Mouse (Mus musculus): ENCODE data around the gene Scgb1c1. TPM values are rescaled to one million over a fixed set of nuclear protein-coding genes. Genes with fewer than 3 reads are reported as not detected.

The Scgb1c1 gene
- polyA plus RNA-seq, 1 experiment from 2014 or later: not detected

DNA sequence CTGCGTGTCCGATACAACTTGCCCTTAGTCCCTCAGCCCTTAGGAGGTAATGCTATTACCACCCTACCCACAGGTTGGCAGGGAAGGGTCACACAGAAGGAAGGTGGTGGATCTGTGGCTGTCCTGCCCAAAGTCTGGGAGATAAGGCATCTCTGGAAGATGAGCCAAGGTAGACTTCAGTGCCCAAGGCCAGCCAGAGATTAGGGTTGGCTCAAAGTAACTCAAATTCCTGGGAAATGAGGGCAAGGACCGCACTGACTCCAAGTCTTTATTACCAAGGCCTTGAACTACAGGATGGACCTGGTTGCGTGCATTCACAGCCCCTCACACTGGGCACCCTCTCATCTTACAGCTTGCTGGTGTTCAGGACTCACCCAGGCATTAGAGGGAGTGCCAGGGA, 6.6 kb downstream of the Scgb1c1 start:
- Histone ChIP-seq H3K36me3 (ENCODE audit: control insufficient read depth, insufficient read depth, low read length) (peaks cover 14% of the 10 kb centered on the region), H3K27me3 (ENCODE audit: control insufficient read depth, insufficient read depth, low read length) (no peaks in the 10 kb centered on the region), H3K9me3 (replicated peaks; ENCODE audit: control insufficient read depth, low read length) (no peaks in the 10 kb centered on the region), H3K4me3 (replicated peaks; ENCODE audit: low read length) (no peak overlapping the region), H3K9ac (ENCODE audit: low read length) (no peak overlapping the region), H3K4me2 (ENCODE audit: low read depth, low read length) (no peak overlapping the region), H3K4me1 (ENCODE audit: control insufficient read depth, insufficient read depth, low read length) (peaks cover 11% of the 10 kb centered on the region), H3K27ac (ENCODE audit: low read length) (no peak overlapping the region)
- 90% methylated on average over 4 of the region's 4 CpGs for WGBS
- ATAC-seq (ENCODE audit: insufficient read depth, low FRiP score): no peak

GRCm38 (mm10) chr7:140853386-140853785, 8.0 kb downstream of the Scgb1c1 start:
- no peaks in the 10 kb centered on the region for H3K27me3 ChIP-seq (ENCODE audit: control insufficient read depth, insufficient read depth, low read length)
- WGBS: 84% methylated on average over 9 of the region's 9 CpGs
- ATAC-seq (ENCODE audit: insufficient read depth, low FRiP score): no peak
- no peaks in the 10 kb centered on the region for H3K9me3 ChIP-seq (replicated peaks; ENCODE audit: control insufficient read depth, low read length)
- no peak overlapping the region for H3K4me3 ChIP-seq (replicated peaks; ENCODE audit: low read length)
- no peak overlapping the region for H3K4me2 ChIP-seq (ENCODE audit: low read depth, low read length)
- peaks cover 18% of the 10 kb centered on the region for H3K4me1 ChIP-seq (ENCODE audit: control insufficient read depth, insufficient read depth, low read length)
- no peak overlapping the region for H3K9ac ChIP-seq (ENCODE audit: low read length)
- H3K36me3 ChIP-seq (ENCODE audit: control insufficient read depth, insufficient read depth, low read length): peaks cover 14% of the 10 kb centered on the region
- H3K27ac ChIP-seq (ENCODE audit: low read length): no peak overlapping the region

DNA sequence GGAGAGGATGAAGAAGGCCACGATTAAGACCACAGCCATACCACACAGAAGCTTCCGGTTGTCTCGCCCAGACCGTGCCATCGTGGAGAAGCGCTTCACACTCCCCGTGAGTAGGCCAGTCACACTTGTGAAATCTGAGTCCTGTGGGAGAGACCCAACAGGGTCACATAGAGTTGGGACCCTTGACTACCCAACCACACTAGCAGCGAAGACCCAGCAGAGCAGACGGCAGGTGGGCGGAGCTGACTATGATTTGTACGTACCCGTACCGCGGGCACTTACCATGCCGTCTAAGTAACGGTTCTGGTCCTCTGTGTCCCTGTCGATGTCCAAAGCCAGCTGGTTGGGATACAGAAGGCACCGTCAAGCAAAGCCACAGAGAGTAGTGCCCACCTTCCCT, 9.1 kb downstream of the Scgb1c1 start:
- H3K27ac ChIP-seq (ENCODE audit: low read length): no peak overlapping the region
- H3K27me3 ChIP-seq (ENCODE audit: control insufficient read depth, insufficient read depth, low read length): no peaks in the 10 kb centered on the region
- WGBS: 93% methylated on average over 18 of the region's 18 CpGs
- peaks cover 24% of the 10 kb centered on the region for H3K4me1 ChIP-seq (ENCODE audit: control insufficient read depth, insufficient read depth, low read length)
- H3K36me3 ChIP-seq (ENCODE audit: control insufficient read depth, insufficient read depth, low read length): peaks cover 16% of the 10 kb centered on the region
- H3K4me3 ChIP-seq (replicated peaks; ENCODE audit: low read length): no peak overlapping the region
- ATAC-seq (ENCODE audit: insufficient read depth, low FRiP score): no peak
- H3K4me2 ChIP-seq (ENCODE audit: low read depth, low read length): no peak overlapping the region
- H3K9me3 ChIP-seq (replicated peaks; ENCODE audit: control insufficient read depth, low read length): no peaks in the 10 kb centered on the region
- H3K9ac ChIP-seq (ENCODE audit: low read length): no peak overlapping the region

DNA sequence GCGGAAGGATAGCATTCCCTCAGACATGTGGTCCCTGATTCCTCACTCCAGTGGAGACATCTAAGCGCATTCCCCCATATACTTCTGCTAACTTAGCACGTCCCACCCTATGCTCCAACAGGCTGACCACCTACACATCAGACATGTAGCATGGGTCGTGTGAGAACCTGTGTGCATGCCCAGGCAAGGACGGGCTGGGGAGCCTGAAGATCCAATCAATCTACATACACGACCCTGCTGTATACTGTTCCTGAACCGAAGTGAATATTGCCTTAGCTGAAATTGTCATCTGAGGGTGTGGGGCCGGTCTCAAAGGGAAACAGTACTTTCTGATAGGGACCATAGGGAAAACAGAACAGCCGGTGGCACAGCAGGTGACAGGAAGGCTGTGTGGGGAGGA, 9.8 kb downstream of the Scgb1c1 start:
- Histone ChIP-seq H3K4me2 (ENCODE audit: low read depth, low read length) (peak overlapping the region; percentile 98), H3K9me3 (replicated peaks; ENCODE audit: control insufficient read depth, low read length) (no peaks in the 10 kb centered on the region), H3K36me3 (ENCODE audit: control insufficient read depth, insufficient read depth, low read length) (peaks cover 19% of the 10 kb centered on the region), H3K27ac (ENCODE audit: low read length) (peak overlapping the region; percentile 97; the same call in 1 of the 2 replicates), H3K4me1 (ENCODE audit: control insufficient read depth, insufficient read depth, low read length) (peaks cover 24% of the 10 kb centered on the region), H3K4me3 (replicated peaks; ENCODE audit: low read length) (peak overlapping the region; percentile 95), H3K9ac (ENCODE audit: low read length) (peak overlapping the region; percentile 95), H3K27me3 (ENCODE audit: control insufficient read depth, insufficient read depth, low read length) (no peaks in the 10 kb centered on the region)
- 68% methylated on average over 9 of the region's 9 CpGs for WGBS
- no peak for ATAC-seq (ENCODE audit: insufficient read depth, low FRiP score)

GRCm38 (mm10) chr7:140855860-140856784, 10.8 kb downstream of the Scgb1c1 start, which contains the start of gene Gm45785:
Gene Gm45785, minus strand, starts transcription at chr7:140856331.
- H3K4me1 ChIP-seq (ENCODE audit: control insufficient read depth, insufficient read depth, low read length): peaks cover 24% of the 10 kb centered on the region
- peaks cover 21% of the 10 kb centered on the region for H3K36me3 ChIP-seq (ENCODE audit: control insufficient read depth, insufficient read depth, low read length)
- H3K4me3 ChIP-seq (replicated peaks; ENCODE audit: low read length): peak within 1 kb of the TSS; percentile 95
- H3K9ac ChIP-seq (ENCODE audit: low read length): peak within 1 kb of the TSS; percentile 95
- H3K27ac ChIP-seq (ENCODE audit: low read length): peak within 1 kb of the TSS; percentile 97
- peak within 1 kb of the TSS; percentile 98 for H3K4me2 ChIP-seq (ENCODE audit: low read depth, low read length)
- H3K27me3 ChIP-seq (ENCODE audit: control insufficient read depth, insufficient read depth, low read length): no peaks in the 10 kb centered on the region
- no peaks in the 10 kb centered on the region for H3K9me3 ChIP-seq (replicated peaks; ENCODE audit: control insufficient read depth, low read length)
- under 1% methylated on average over 51 of the region's 51 CpGs for WGBS
- ATAC-seq (ENCODE audit: insufficient read depth, low FRiP score): peak; percentile 80

DNA sequence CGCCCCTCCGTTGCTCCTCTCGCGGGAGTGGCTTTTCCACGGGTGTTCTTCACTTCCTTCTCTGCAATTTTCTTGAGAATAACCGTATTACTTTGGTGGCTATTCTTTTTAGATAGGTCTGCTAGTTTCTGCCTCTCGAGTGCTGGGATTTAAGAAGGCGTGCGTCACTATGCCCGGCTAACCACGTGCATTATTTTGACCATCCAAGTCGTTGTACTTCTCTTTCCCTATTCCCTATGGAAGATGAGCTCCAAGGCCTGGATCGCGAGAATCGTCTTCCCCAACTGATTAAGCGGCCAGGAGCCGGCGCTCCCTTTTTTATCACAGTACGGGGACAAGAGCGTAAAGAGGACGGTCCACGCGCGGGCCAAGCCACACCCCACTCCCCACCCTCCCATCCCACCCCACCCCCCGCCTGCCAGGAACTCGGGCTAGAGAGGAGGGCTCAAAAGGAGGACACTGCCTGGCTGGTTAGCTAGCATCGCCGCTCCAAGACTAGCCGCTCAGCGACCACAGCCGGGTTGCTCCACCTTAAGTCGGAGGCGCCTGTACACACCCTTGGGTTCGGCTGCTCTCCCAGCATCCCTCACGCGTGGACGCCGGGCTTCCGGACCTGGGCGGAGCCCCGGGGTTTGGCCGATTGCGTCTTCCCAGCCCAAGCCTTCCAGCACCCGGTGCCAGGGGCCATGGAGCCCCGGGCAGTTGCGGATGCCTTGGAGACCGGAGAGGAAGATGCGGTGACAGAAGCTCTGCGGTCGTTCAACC, 11.6 kb downstream of the Scgb1c1 start, which contains the start of gene Ric8a:
TSS of gene Ric8a (plus strand) at position 173 of the 765 bp plus-strand sequence.
- WGBS: 0% methylated on average over 49 of the region's 50 CpGs
- peaks cover 23% of the 10 kb centered on the region for H3K36me3 ChIP-seq (ENCODE audit: control insufficient read depth, insufficient read depth, low read length)

DNA sequence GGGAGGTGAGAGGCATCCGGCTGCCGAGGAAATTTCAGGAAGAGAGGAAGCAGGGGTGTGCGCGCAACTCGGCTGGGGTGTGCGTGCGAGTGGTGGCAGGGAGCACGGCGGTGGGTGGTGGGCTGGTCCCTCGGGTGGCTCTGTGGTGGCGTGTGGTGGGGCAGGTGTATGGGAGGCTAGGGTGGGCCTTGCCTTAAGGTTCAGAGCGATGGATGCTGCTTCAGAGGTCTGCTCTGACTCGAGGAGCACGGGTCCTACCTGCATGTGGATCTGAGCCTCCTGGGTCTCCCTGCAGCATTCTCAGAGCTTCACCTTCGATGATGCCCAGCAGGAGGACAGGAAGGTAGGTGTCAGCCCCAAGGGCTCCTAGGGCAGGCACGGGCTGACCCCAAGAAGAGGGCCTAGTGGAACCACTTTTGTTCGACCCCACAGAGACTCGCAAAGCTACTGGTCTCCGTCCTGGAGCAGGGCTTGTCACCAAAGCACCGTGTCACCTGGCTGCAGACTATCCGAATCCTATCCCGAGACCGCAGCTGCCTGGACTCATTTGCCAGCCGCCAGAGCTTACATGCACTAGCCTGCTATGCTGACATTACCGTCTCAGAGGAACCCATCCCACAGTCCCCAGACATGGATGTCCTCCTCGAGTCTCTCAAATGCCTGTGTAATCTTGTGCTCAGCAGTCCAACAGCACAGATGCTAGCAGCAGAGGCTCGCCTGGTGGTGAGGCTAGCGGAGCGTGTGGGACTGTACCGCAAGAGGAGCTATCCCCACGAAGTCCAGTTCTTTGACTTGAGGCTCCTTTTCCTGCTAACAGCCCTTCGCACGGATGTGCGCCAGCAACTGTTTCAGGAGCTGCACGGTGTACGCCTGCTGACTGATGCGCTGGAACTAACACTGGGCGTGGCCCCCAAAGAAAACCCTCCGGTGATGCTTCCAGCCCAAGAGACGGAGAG, 12.5 kb downstream of the Scgb1c1 start, which contains the start of gene Bet1l:
TSS of gene Bet1l (minus strand) at position 28 of the 956 bp plus-strand sequence.
- H3K4me1 ChIP-seq (ENCODE audit: control insufficient read depth, insufficient read depth, low read length): peaks cover 24% of the 10 kb centered on the region
- H3K27ac ChIP-seq (ENCODE audit: low read length): peak within 1 kb of the TSS; percentile 97
- H3K9me3 ChIP-seq (replicated peaks; ENCODE audit: control insufficient read depth, low read length): no peaks in the 10 kb centered on the region
- H3K9ac ChIP-seq (ENCODE audit: low read length): peak within 1 kb of the TSS; percentile 95
- peaks cover 26% of the 10 kb centered on the region for H3K36me3 ChIP-seq (ENCODE audit: control insufficient read depth, insufficient read depth, low read length)
- H3K27me3 ChIP-seq (ENCODE audit: control insufficient read depth, insufficient read depth, low read length): no peaks in the 10 kb centered on the region
- H3K4me3 ChIP-seq (replicated peaks; ENCODE audit: low read length): peak within 1 kb of the TSS; percentile 95
- 32% methylated on average over 40 of the region's 40 CpGs for WGBS
- peak; percentile 31; the same call in 1 of the 2 replicates for ATAC-seq (ENCODE audit: insufficient read depth, low FRiP score)
- peak within 1 kb of the TSS; percentile 98 for H3K4me2 ChIP-seq (ENCODE audit: low read depth, low read length)

More for the DNA sequence above, 11.6 kb downstream of the Scgb1c1 start, which contains the start of gene Ric8a:
- Histone ChIP-seq H3K27me3 (ENCODE audit: control insufficient read depth, insufficient read depth, low read length) (no peaks in the 10 kb centered on the region), H3K27ac (ENCODE audit: low read length) (peak within 1 kb of the TSS; percentile 97), H3K9ac (ENCODE audit: low read length) (peak within 1 kb of the TSS; percentile 95), H3K4me1 (ENCODE audit: control insufficient read depth, insufficient read depth, low read length) (peaks cover 24% of the 10 kb centered on the region), H3K4me2 (ENCODE audit: low read depth, low read length) (peak within 1 kb of the TSS; percentile 98), H3K9me3 (replicated peaks; ENCODE audit: control insufficient read depth, low read length) (no peaks in the 10 kb centered on the region), H3K4me3 (replicated peaks; ENCODE audit: low read length) (peak within 1 kb of the TSS; percentile 95)
- peak; percentile 86 for ATAC-seq (ENCODE audit: insufficient read depth, low FRiP score)

DNA sequence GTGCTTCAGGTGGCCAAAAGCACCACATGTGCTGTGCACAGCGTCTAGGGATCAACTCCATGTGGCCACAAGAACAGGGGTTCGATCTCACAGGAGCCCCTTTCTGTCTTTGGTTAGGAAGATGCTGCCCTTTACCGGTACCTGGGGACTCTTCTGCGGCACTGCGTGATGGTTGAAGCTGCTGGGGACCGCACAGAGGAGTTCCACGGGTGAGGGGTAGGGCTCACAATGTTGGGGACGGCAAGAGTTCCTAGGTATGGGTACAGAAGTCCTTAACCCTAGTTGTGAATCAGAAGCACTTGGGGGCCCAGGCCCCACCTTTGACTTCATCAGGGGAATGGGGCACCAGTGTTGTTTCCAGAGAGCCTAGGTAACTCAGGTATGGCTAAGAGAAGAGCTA, 13.4 kb downstream of the Scgb1c1 start:
- H3K9ac ChIP-seq (ENCODE audit: low read length): peak overlapping the region; percentile 95; the same call in 1 of the 2 replicates
- peak overlapping the region; percentile 98 for H3K4me2 ChIP-seq (ENCODE audit: low read depth, low read length)
- H3K27ac ChIP-seq (ENCODE audit: low read length): no peak overlapping the region
- 0 out of 2 replicates have a peak overlapping the region, but pooled peaks have one; percentile 95 for H3K4me3 ChIP-seq (replicated peaks; ENCODE audit: low read length)
- H3K9me3 ChIP-seq (replicated peaks; ENCODE audit: control insufficient read depth, low read length): no peaks in the 10 kb centered on the region
- peaks cover 33% of the 10 kb centered on the region for H3K36me3 ChIP-seq (ENCODE audit: control insufficient read depth, insufficient read depth, low read length)
- 95% methylated on average over 8 of the region's 8 CpGs for WGBS
- ATAC-seq (ENCODE audit: insufficient read depth, low FRiP score): no peak
- H3K4me1 ChIP-seq (ENCODE audit: control insufficient read depth, insufficient read depth, low read length): peaks cover 24% of the 10 kb centered on the region
- no peaks in the 10 kb centered on the region for H3K27me3 ChIP-seq (ENCODE audit: control insufficient read depth, insufficient read depth, low read length)
